Mouse (Mus musculus): ENCODE measurements at regions not wholly inside any gene's neighbourhood (a gene's known extent, or its start where the extent isn't known, plus 50 kb on each side); places are given as distances from the start of the nearest gene placed in this dataset.

GRCm38 (mm10) chr12:80017376-80017929 is 95.4 kb downstream of the Zfp36l1 start:
- DNase-seq: no peak

GRCm38 (mm10) chr12:80015938-80016337 is 96.9 kb downstream of the Zfp36l1 start:
- no peak for DNase-seq

- no peak for DNase-seq
Measured at GRCm38 (mm10) chr12:80014598-80014983, 98.2 kb downstream of the Zfp36l1 start.

- peak; percentile 60 to 68 for DNase-seq
Measured at GRCm38 (mm10) chr12:80013904-80014597, 98.8 kb downstream of the Zfp36l1 start.

- no peak for DNase-seq
Measured at GRCm38 (mm10) chr12:80013577-80013903, 99.3 kb downstream of the Zfp36l1 start.

GRCm38 (mm10) chr12:80011916-80012315 is 100.9 kb downstream of the Zfp36l1 start:
- no peak for DNase-seq

GRCm38 (mm10) chr12:80010947-80011346 is 101.9 kb downstream of the Zfp36l1 start:
- no peak for DNase-seq

GRCm38 (mm10) chr12:80010220-80010619 is 102.6 kb downstream of the Zfp36l1 start:
- no peak for DNase-seq

GRCm38 (mm10) chr12:80007849-80008248 is 105.0 kb downstream of the Zfp36l1 start:
- DNase-seq: no peak

GRCm38 (mm10) chr12:80005227-80005919 is 107.4 kb downstream of the Zfp36l1 start:
- DNase-seq: no peak

GRCm38 (mm10) chr12:80004575-80004974 is 108.2 kb downstream of the Zfp36l1 start:
- no peak for DNase-seq

- DNase-seq: no peak
Measured at GRCm38 (mm10) chr12:80003486-80003885, 109.3 kb downstream of the Zfp36l1 start.

GRCm38 (mm10) chr12:80002474-80003125 is 110.2 kb downstream of the Zfp36l1 start:
- DNase-seq: no peak

GRCm38 (mm10) chr12:80001794-80002193 is 111.0 kb downstream of the Zfp36l1 start:
- DNase-seq: peak; percentile 48 to 67

GRCm38 (mm10) chr12:79999868-80000370 is 112.9 kb downstream of the Zfp36l1 start:
- DNase-seq: no peak

- DNase-seq: no peak
Measured at GRCm38 (mm10) chr12:79998788-79999187, 114.0 kb downstream of the Zfp36l1 start.

- no peak for DNase-seq
Measured at GRCm38 (mm10) chr12:79998339-79998738, 114.5 kb downstream of the Zfp36l1 start.

GRCm38 (mm10) chr12:79997201-79997600 is 115.6 kb downstream of the Zfp36l1 start:
- no peak for DNase-seq

- no peak for DNase-seq
Measured at GRCm38 (mm10) chr12:79995521-79996094, 117.2 kb downstream of the Zfp36l1 start.

GRCm38 (mm10) chr12:79993821-79994571 is 118.8 kb downstream of the Zfp36l1 start:
- peak; percentile 67 to 81 for DNase-seq

GRCm38 (mm10) chr12:79991279-79991678 is 121.5 kb downstream of the Zfp36l1 start:
- DNase-seq: no peak

- no peak for DNase-seq
Measured at GRCm38 (mm10) chr12:79990751-79991150, 122.1 kb downstream of the Zfp36l1 start.
